Mouse (Mus musculus) megakaryocyte, embryonic 14.5 days (primary cell): ENCODE data around the gene Pnpla2.

Experiments used
- FLI1 ChIP-seq: IDR thresholded peaks from 2 replicates; pipeline ENCODE4 v1.6.1; 2012; ENCODE audit warnings: low read length, inconsistent platforms, mixed read lengths
- GATA1 ChIP-seq: IDR thresholded peaks from 3 replicates; pipeline ENCODE4 v1.6.1; 2012; ENCODE audit warnings: mixed read lengths, low read length, inconsistent platforms, borderline replicate concordance

DNA sequence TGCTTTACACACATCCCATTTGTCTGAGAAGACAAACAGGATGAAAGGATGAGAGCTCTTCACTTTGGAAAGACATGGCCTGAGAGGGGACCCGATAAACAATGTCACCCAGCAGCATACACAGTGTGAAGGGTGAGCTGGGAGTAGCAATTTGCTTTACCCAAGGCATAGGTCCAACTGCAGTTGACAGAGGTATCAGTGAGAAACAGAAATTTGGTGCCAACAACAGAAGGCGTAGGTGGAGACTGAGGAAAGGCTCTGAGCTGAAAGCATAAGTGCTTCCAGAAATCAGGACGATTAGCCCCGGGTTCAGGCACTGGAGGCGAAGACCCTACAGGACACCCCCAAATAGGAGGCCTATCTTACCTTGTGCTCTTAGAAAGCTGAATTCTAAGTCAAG lies 55.2 kb downstream of the Pnpla2 start:
- TF ChIP-seq FLI1 = no peak
- no peak for TF ChIP-seq GATA1
